Mouse (Mus musculus): Measurements from ENCODE around the gene Pax3. TPM values are rescaled to one million over a fixed set of nuclear protein-coding genes. Genes with fewer than 3 reads are reported as not detected.

The Pax3 gene
- total and polyA plus RNA-seq, 2 experiments from 2014 or later, result 0.05 TPM; not detected in 1

DNA sequence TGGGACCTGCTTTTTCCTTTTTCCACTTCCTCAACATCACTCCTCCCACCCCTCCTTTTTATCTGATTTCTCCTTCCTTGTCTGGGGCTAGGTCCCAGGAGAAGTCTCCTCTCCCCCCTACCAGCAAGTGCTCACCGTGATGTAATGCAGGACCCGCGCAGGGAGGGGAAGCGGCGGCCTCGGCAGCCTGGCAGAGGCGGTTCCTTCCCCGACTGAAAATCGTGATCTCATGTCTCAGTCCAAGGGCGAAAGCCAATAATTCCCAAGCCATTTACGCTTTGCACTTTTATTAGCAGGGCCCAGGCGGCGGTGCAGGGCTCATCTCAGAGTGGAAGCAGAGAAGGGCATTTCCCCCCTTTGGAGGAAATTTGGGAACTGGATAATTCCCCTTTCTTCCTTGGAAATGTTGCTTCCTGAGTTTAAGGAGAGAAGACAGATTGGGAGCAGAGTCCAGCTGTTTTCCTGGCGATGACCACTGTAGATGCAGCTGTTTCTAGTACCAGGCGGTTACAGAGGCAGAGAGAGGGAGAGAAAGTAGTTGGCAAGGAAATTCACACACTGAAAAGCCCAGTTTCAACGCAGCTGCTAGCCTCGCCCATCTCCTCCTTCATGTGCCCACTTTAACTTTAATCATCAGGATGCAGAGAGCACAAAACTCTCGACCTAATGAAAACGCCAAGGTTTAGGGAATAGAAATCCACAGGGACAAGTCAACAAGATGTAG, 21.3 kb upstream of the Pax3 start:
- no peak overlapping the region for H3K9ac ChIP-seq (replicated peaks; ENCODE audit: low read depth, low read length)

DNA sequence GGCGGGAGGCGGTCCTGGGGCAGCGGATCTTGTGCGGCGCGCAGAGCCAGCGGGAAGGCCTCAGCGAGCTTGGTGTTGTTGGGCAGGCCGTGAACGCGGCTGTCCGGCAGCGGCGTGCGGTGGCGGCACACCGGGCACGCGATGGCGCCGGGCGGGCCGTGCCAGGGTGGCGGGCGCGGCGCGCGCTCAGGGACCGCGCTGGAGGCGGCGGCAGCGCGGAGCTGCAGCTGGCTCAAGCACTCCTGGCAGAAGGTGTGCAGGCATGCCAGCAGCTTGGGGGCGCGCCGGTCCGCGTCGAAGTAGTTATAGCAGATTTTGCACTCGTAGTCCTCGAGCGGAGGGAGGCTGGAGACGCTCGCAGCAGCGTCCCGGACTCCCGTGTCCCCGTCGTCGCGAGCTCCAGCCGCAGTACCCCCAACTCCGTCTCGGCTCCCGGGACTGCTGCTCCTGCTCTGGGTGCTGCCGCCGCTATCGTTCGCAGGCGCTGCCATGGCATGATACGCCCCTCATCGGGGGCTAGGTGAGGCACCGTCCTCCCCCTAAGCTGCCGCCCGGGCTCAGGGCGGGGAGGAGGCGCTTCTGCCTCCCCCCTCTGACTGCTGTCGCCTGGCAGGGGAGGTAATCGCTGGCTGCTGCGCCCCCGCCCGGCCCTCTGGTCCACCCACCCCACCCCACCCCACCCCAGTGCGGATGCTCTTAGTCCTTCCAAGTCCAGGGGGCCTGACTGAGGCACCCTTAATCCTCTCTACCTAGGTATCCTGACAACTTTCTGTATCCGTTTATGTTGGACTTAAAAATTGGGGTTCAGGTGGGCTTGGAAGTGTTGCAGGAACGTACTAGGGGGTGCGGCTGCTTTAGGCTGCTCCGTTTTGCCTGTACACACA, 20.5 kb upstream of the Pax3 start:
- peak overlapping the region; percentile 94 for H3K4me2 ChIP-seq (ENCODE audit: low read depth, low read length)
- peak overlapping the region; percentile 60 for H3K4me3 ChIP-seq (ENCODE audit: low read depth, low read length)
- H3K4me1 ChIP-seq (ENCODE audit: control insufficient read depth, insufficient read depth), result peaks cover 11% of the 10 kb centered on the region; the same call in 1 of the 2 replicates
- DNase-seq (ENCODE audit: low spot score) (no peak), ATAC-seq (ENCODE audit: insufficient read depth, low read depth) (peak; percentile 59; the same call in 1 of the 2 replicates)
- peaks cover 91% of the 10 kb centered on the region for H3K27me3 ChIP-seq (ENCODE audit: control insufficient read depth, insufficient read depth, low read length)
- WGBS, result under 1% methylated on average over 63 of the region's 79 CpGs
- no peak overlapping the region for H3K9ac ChIP-seq (replicated peaks; ENCODE audit: low read depth, low read length)
- H3K9me3 ChIP-seq (replicated peaks; ENCODE audit: control insufficient read depth, low read length), result no peaks in the 10 kb centered on the region
- TF ChIP-seq CTCF (IDR thresholded peaks at IDR 0.05; ENCODE audit: low read depth), result peak; percentile 29; the same call in 1 of the 2 replicates
- TF ChIP-seq EP300 (IDR thresholded peaks at IDR 0.05; ENCODE audit: low read depth), result no peak
- no peaks in the 10 kb centered on the region for H3K36me3 ChIP-seq (replicated peaks; ENCODE audit: control insufficient read depth, insufficient read depth, low read length)
- H3K27ac ChIP-seq (ENCODE audit: low read depth), result no peak overlapping the region

More for the DNA sequence above, 21.3 kb upstream of the Pax3 start:
- Histone ChIP-seq H3K4me2 (ENCODE audit: low read depth, low read length) (peak overlapping the region; percentile 94), H3K4me1 (ENCODE audit: control insufficient read depth, insufficient read depth) (peaks cover 11% of the 10 kb centered on the region; the same call in 1 of the 2 replicates), H3K9me3 (replicated peaks; ENCODE audit: control insufficient read depth, low read length) (no peaks in the 10 kb centered on the region), H3K27me3 (ENCODE audit: control insufficient read depth, insufficient read depth, low read length) (peaks cover 83% of the 10 kb centered on the region), H3K4me3 (ENCODE audit: low read depth, low read length) (peak overlapping the region; percentile 60), H3K36me3 (replicated peaks; ENCODE audit: control insufficient read depth, insufficient read depth, low read length) (no peaks in the 10 kb centered on the region), H3K27ac (ENCODE audit: low read depth) (no peak overlapping the region)
- ATAC-seq (ENCODE audit: insufficient read depth, low read depth), result no peak
- DNase-seq (ENCODE audit: low spot score), result no peak
- whole genome bisulfite sequencing, result 3% methylated on average over 19 of the region's 19 CpGs
- TF ChIP-seq CTCF (IDR thresholded peaks at IDR 0.05; ENCODE audit: low read depth), result no peak
- no peak for TF ChIP-seq EP300 (IDR thresholded peaks at IDR 0.05; ENCODE audit: low read depth)

DNA sequence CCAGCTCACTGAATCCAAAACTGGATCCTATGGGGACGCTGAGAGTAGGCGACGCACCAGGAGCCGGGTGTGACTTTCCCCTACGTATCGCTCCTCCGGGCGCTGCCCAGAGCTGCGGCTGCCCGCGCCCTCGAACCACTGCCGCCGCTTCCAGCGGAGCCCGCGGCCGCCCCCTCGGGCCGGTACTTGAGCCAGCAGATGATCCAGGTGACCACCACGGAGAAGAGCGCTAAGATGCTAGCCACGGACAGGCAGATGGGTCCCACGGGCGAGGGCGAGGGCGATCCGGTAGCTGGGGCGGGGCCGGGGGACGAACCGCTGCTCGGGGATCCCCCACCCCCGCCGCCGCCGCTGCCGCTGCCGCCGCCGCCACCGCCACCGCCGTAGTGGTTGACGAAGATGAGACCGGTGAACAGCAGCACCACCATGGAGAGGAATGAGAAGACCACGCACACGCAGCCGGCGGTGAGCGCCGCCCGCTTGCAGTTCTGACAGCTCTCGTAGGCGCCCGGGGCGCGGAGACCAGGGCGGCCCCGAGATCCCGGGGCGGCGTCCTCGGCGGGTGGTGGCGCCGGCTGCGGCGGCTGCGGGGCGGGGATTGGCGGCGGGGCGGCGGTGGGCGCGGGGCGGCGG, 19.7 kb upstream of the Pax3 start:
- Histone ChIP-seq H3K27me3 (ENCODE audit: control insufficient read depth, insufficient read depth, low read length) (peaks cover 97% of the 10 kb centered on the region), H3K9ac (replicated peaks; ENCODE audit: low read depth, low read length) (no peak overlapping the region)
- TF ChIP-seq EP300 (IDR thresholded peaks at IDR 0.05; ENCODE audit: low read depth) (no peak), CTCF (IDR thresholded peaks at IDR 0.05; ENCODE audit: low read depth) (no peak)

DNA sequence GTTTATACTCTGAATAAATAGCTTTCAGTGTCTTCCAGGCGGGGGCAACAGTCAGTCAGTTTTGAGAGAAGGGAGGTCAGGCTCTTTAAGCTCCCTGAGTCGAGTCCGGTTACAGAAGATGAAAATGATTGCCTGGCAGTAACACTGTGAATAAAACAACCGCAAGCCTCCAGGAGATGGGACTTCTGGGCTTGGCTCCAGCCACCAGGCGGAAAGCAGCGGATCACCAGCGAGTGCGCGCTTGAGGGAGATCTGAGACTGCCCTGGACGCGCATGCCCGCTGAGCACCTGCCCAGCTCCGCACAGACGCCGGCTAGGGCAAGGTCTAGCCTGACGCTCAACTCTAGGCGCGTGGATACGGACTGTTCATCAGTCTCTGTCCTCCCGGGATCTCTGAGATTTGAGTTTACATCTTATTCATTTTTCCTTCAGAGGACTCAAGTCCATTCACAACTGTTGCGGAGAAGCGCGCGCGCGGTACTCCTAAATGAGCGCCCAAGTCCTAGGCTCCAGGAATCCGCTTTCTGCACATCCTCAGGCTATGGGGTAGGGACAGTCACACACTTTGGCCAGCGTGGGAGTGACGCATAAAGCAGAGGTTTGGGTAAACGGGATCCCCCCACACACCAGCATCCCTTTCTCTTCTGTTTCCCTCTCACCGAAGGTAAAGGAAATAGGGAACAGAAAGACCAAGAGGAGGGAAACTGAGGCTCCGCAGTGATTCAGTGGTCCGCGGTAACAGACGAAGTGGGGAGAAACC, 19.0 kb upstream of the Pax3 start:
- Histone ChIP-seq H3K9me3 (replicated peaks; ENCODE audit: control insufficient read depth, low read length) (no peaks in the 10 kb centered on the region), H3K27me3 (ENCODE audit: control insufficient read depth, insufficient read depth, low read length) (peaks cover 99% of the 10 kb centered on the region), H3K4me3 (ENCODE audit: low read depth, low read length) (peak overlapping the region; percentile 60), H3K4me2 (ENCODE audit: low read depth, low read length) (peak overlapping the region; percentile 94), H3K9ac (replicated peaks; ENCODE audit: low read depth, low read length) (no peak overlapping the region), H3K27ac (ENCODE audit: low read depth) (no peak overlapping the region), H3K4me1 (ENCODE audit: control insufficient read depth, insufficient read depth) (peaks cover 11% of the 10 kb centered on the region; the same call in 1 of the 2 replicates), H3K36me3 (replicated peaks; ENCODE audit: control insufficient read depth, insufficient read depth, low read length) (no peaks in the 10 kb centered on the region)
- ATAC-seq (ENCODE audit: insufficient read depth, low read depth) (peak; percentile 45), DNase-seq (ENCODE audit: low spot score) (no peak)
- under 1% methylated on average over 36 of the region's 36 CpGs for WGBS
- TF ChIP-seq EP300 (IDR thresholded peaks at IDR 0.05; ENCODE audit: low read depth) (no peak), CTCF (IDR thresholded peaks at IDR 0.05; ENCODE audit: low read depth) (peak; percentile 4; the same call in 1 of the 2 replicates)

More for the DNA sequence above, 19.7 kb upstream of the Pax3 start:
- ATAC-seq (ENCODE audit: insufficient read depth, low read depth), result peak; percentile 35
- Histone ChIP-seq H3K36me3 (replicated peaks; ENCODE audit: control insufficient read depth, insufficient read depth, low read length) (no peaks in the 10 kb centered on the region), H3K4me2 (ENCODE audit: low read depth, low read length) (peak overlapping the region; percentile 94), H3K9me3 (replicated peaks; ENCODE audit: control insufficient read depth, low read length) (no peaks in the 10 kb centered on the region), H3K27ac (ENCODE audit: low read depth) (no peak overlapping the region), H3K4me3 (ENCODE audit: low read depth, low read length) (peak overlapping the region; percentile 60), H3K4me1 (ENCODE audit: control insufficient read depth, insufficient read depth) (peaks cover 11% of the 10 kb centered on the region; the same call in 1 of the 2 replicates)
- no peak for DNase-seq (ENCODE audit: low spot score)
- 0% methylated on average over 64 of the region's 79 CpGs for WGBS

All from heart, postnatal 0 days (tissue).